Mouse (Mus musculus) neutrophil, adult 5-6 weeks (primary cell): Measurements from ENCODE around the gene Scn1a. TPM values are rescaled to one million over a fixed set of nuclear protein-coding genes. Genes with fewer than 3 reads are reported as not detected.

Experiments used
- ATAC-seq: fragments of 151-379, 151-347 bp; 2 replicates; pipeline ENCODE4 v1.8.0; 2017; ENCODE audit warnings: mild to moderate bottlenecking, moderate TSS enrichment; ENCODE audit not compliant: insufficient number of reproducible peaks, poor library complexity, low FRiP score, severe bottlenecking; ENCODE audit errors: extremely low read depth
- total RNA-seq: library from RNA; stranded (forward); fragments of 200-1000 nt; gene quantifications from 2 replicates; pipeline ENCODE4 v1.2.3, GENCODE M21; 2017

The Scn1a gene
- total RNA-seq: under 0.01 TPM in 1 of 2 replicates, not detected in the other

- ATAC-seq: no peak
These were observed at the start of gene Scn1a for GRCm38 (mm10) chr2:66440711-66441110. Gene Scn1a, minus strand, starts transcription at chr2:66440840.

GRCm38 (mm10) chr2:66478395-66478794, 37.8 kb upstream of the Scn1a start:
- no peak for ATAC-seq

GRCm38 (mm10) chr2:66473181-66473822, 32.7 kb upstream of the Scn1a start:
- ATAC-seq: no peak

- no peak for ATAC-seq
These were observed 24.8 kb upstream of the Scn1a start for GRCm38 (mm10) chr2:66465484-66465883.

GRCm38 (mm10) chr2:66464874-66465458, 24.3 kb upstream of the Scn1a start:
- no peak for ATAC-seq

GRCm38 (mm10) chr2:66463916-66464315, 23.3 kb upstream of the Scn1a start:
- no peak for ATAC-seq

- ATAC-seq: no peak
These were observed 21.8 kb upstream of the Scn1a start for GRCm38 (mm10) chr2:66462458-66462857.

- no peak for ATAC-seq
These were observed 722 bp downstream of the Scn1a start for GRCm38 (mm10) chr2:66439764-66440471.

- no peak for ATAC-seq
These were observed 4.4 kb downstream of the Scn1a start for GRCm38 (mm10) chr2:66436286-66436685.

- ATAC-seq: 0 out of 2 replicates have a peak, but pooled peaks have one; percentile 33
These were observed 30.8 kb downstream of the Scn1a start for GRCm38 (mm10) chr2:66409740-66410290.

GRCm38 (mm10) chr2:66408899-66409739, 31.5 kb downstream of the Scn1a start:
- no peak for ATAC-seq

- ATAC-seq: no peak
These were observed 32.2 kb downstream of the Scn1a start for GRCm38 (mm10) chr2:66408456-66408855.

GRCm38 (mm10) chr2:66392586-66392985, 48.1 kb downstream of the Scn1a start:
- ATAC-seq: no peak

GRCm38 (mm10) chr2:66367957-66368356, 72.7 kb downstream of the Scn1a start:
- ATAC-seq: no peak

GRCm38 (mm10) chr2:66350590-66350989, 90.0 kb downstream of the Scn1a start:
- ATAC-seq: no peak

GRCm38 (mm10) chr2:66346622-66347021, 94.0 kb downstream of the Scn1a start:
- no peak for ATAC-seq

GRCm38 (mm10) chr2:66346181-66346580, 94.5 kb downstream of the Scn1a start:
- no peak for ATAC-seq

- no peak for ATAC-seq
These were observed 103.2 kb downstream of the Scn1a start for GRCm38 (mm10) chr2:66337406-66337805.

- no peak for ATAC-seq
These were observed 104.2 kb downstream of the Scn1a start for GRCm38 (mm10) chr2:66336396-66336795.
